Mouse (Mus musculus): ENCODE data around the gene Rasgrp1.
A peak's percentile ranks its signal among the peaks of the same experiment; 100 is the strongest.

Rasgrp1 gene

GRCm38 (mm10) chr2:117342547-117343239, at the start of gene Rasgrp1:
Gene Rasgrp1 (minus strand): TSS chr2:117343001.
- peak; percentile 45 to 75 for DNase-seq (ENCODE audit: low spot score in 2 of 2)

- no peak for DNase-seq (ENCODE audit: low spot score in 2 of 2)
Measured at GRCm38 (mm10) chr2:117389925-117390892, 47.4 kb upstream of the Rasgrp1 start.

GRCm38 (mm10) chr2:117389460-117389859, 46.7 kb upstream of the Rasgrp1 start:
- DNase-seq (ENCODE audit: low spot score in 2 of 2), result no peak

GRCm38 (mm10) chr2:117388121-117388520, 45.3 kb upstream of the Rasgrp1 start:
- no peak for DNase-seq (ENCODE audit: low spot score in 2 of 2)

- no peak for DNase-seq (ENCODE audit: low spot score in 2 of 2)
Measured at GRCm38 (mm10) chr2:117386981-117387705, 44.3 kb upstream of the Rasgrp1 start.

GRCm38 (mm10) chr2:117386036-117386590, 43.3 kb upstream of the Rasgrp1 start:
- DNase-seq (ENCODE audit: low spot score in 2 of 2), result no peak

GRCm38 (mm10) chr2:117381314-117381713, 38.5 kb upstream of the Rasgrp1 start:
- no peak for DNase-seq (ENCODE audit: low spot score in 2 of 2)

GRCm38 (mm10) chr2:117374293-117374830, 31.6 kb upstream of the Rasgrp1 start:
- no peak for DNase-seq (ENCODE audit: low spot score in 2 of 2)

GRCm38 (mm10) chr2:117371706-117372105, 28.9 kb upstream of the Rasgrp1 start:
- DNase-seq (ENCODE audit: low spot score in 2 of 2), result no peak

- no peak for DNase-seq (ENCODE audit: low spot score in 2 of 2)
Measured at GRCm38 (mm10) chr2:117366478-117366877, 23.7 kb upstream of the Rasgrp1 start.

- no peak for DNase-seq (ENCODE audit: low spot score in 2 of 2)
Measured at GRCm38 (mm10) chr2:117364056-117364455, 21.3 kb upstream of the Rasgrp1 start.

- DNase-seq (ENCODE audit: low spot score in 2 of 2), result no peak
Measured at GRCm38 (mm10) chr2:117357939-117358338, 15.1 kb upstream of the Rasgrp1 start.

- no peak for DNase-seq (ENCODE audit: low spot score in 2 of 2)
Measured at GRCm38 (mm10) chr2:117352305-117353123, 9.7 kb upstream of the Rasgrp1 start.

GRCm38 (mm10) chr2:117350138-117350537, 7.3 kb upstream of the Rasgrp1 start:
- DNase-seq (ENCODE audit: low spot score in 2 of 2), result no peak

GRCm38 (mm10) chr2:117343240-117343624, 431 bp upstream of the Rasgrp1 start:
- DNase-seq (ENCODE audit: low spot score in 2 of 2), result peak in 1 of 2 experiments; percentile 29

- DNase-seq (ENCODE audit: low spot score in 2 of 2), result peak; percentile 66 to 87
Measured at GRCm38 (mm10) chr2:117342090-117342546, 683 bp downstream of the Rasgrp1 start.

- DNase-seq (ENCODE audit: low spot score in 2 of 2), result no peak
Measured at GRCm38 (mm10) chr2:117338501-117338900, 4.3 kb downstream of the Rasgrp1 start.

GRCm38 (mm10) chr2:117337902-117338301, 4.9 kb downstream of the Rasgrp1 start:
- no peak for DNase-seq (ENCODE audit: low spot score in 2 of 2)

GRCm38 (mm10) chr2:117336946-117337665, 5.7 kb downstream of the Rasgrp1 start:
- DNase-seq (ENCODE audit: low spot score in 2 of 2), result no peak

All from spleen, postnatal 10 days (tissue).